Mouse (Mus musculus): ENCODE measurements at regions not wholly inside any gene's neighbourhood (a gene's known extent, or its start where the extent isn't known, plus 50 kb on each side); places are given as distances from the start of the nearest gene placed in this dataset.
A peak's percentile ranks its signal among the peaks of the same experiment; 100 is the strongest.

GRCm38 (mm10) chr13:44415971-44416370, 313.3 kb upstream of the Jarid2 start:
- Histone ChIP-seq H3K4me1 (replicated peaks; ENCODE audit: control insufficient read depth, insufficient read depth) (0 out of 2 replicates have a peak, but pooled peaks cover 2% of the 10 kb centered on the region), H3K4me3 (ENCODE audit: low read depth, low read length) (no peak overlapping the region), H3K9me3 (ENCODE audit: control insufficient read depth, low read length) (no peaks in the 10 kb centered on the region), H3K27ac (replicated peaks) (no peak overlapping the region), H3K36me3 (ENCODE audit: control insufficient read depth, insufficient read depth, low read length) (no peaks in the 10 kb centered on the region), H3K27me3 (ENCODE audit: control insufficient read depth, insufficient read depth, low read length) (no peaks in the 10 kb centered on the region), H3K9ac (ENCODE audit: low read length) (no peak overlapping the region), H3K4me2 (replicated peaks; ENCODE audit: low read depth) (no peak overlapping the region; the same call in 1 of the 2 replicates)
- DNase-seq (ENCODE audit: low spot score) (no peak), ATAC-seq (ENCODE audit: low FRiP score, low TSS enrichment) (no peak)
- 42% methylated on average over 7 of the region's 7 CpGs for WGBS
- TF ChIP-seq EP300 (optimal IDR thresholded peaks at IDR 0.05) (no peak), CTCF (IDR thresholded peaks at IDR 0.05; ENCODE audit: low read depth) (no peak)

GRCm38 (mm10) chr13:44416986-44417385, 312.3 kb upstream of the Jarid2 start:
- DNase-seq (ENCODE audit: low spot score) (no peak), ATAC-seq (ENCODE audit: low FRiP score, low TSS enrichment) (no peak)
- Histone ChIP-seq H3K27me3 (ENCODE audit: control insufficient read depth, insufficient read depth, low read length) (no peaks in the 10 kb centered on the region), H3K4me1 (replicated peaks; ENCODE audit: control insufficient read depth, insufficient read depth) (0 out of 2 replicates have a peak, but pooled peaks cover 2% of the 10 kb centered on the region), H3K36me3 (ENCODE audit: control insufficient read depth, insufficient read depth, low read length) (no peaks in the 10 kb centered on the region), H3K4me3 (ENCODE audit: low read depth, low read length) (no peak overlapping the region), H3K4me2 (replicated peaks; ENCODE audit: low read depth) (0 out of 2 replicates have a peak overlapping the region, but pooled peaks have one; percentile 20), H3K9me3 (ENCODE audit: control insufficient read depth, low read length) (no peaks in the 10 kb centered on the region), H3K9ac (ENCODE audit: low read length) (no peak overlapping the region), H3K27ac (replicated peaks) (no peak overlapping the region)
- TF ChIP-seq CTCF (IDR thresholded peaks at IDR 0.05; ENCODE audit: low read depth) = no peak
- TF ChIP-seq EP300 (optimal IDR thresholded peaks at IDR 0.05) = no peak
- WGBS = 31% methylated on average over 8 of the region's 8 CpGs

- no peak overlapping the region for H3K9ac ChIP-seq (ENCODE audit: low read length)
- H3K27me3 ChIP-seq (ENCODE audit: control insufficient read depth, insufficient read depth, low read length) = no peaks in the 10 kb centered on the region
- no peaks in the 10 kb centered on the region for H3K9me3 ChIP-seq (ENCODE audit: control insufficient read depth, low read length)
- TF ChIP-seq EP300 (optimal IDR thresholded peaks at IDR 0.05) (no peak), CTCF (IDR thresholded peaks at IDR 0.05; ENCODE audit: low read depth) (no peak)
- H3K4me2 ChIP-seq (replicated peaks; ENCODE audit: low read depth) = no peak overlapping the region
- ATAC-seq (ENCODE audit: low FRiP score, low TSS enrichment) (no peak), DNase-seq (ENCODE audit: low spot score) (no peak)
- WGBS = 73% methylated on average over 8 of the region's 8 CpGs
- H3K4me3 ChIP-seq (ENCODE audit: low read depth, low read length) = no peak overlapping the region
- no peaks in the 10 kb centered on the region for H3K36me3 ChIP-seq (ENCODE audit: control insufficient read depth, insufficient read depth, low read length)
- no peak overlapping the region for H3K27ac ChIP-seq (replicated peaks)
- 0 out of 2 replicates have a peak, but pooled peaks cover 2% of the 10 kb centered on the region for H3K4me1 ChIP-seq (replicated peaks; ENCODE audit: control insufficient read depth, insufficient read depth)
These were observed 310.2 kb upstream of the Jarid2 start for GRCm38 (mm10) chr13:44419056-44419455.

GRCm38 (mm10) chr13:44419472-44420226, 309.6 kb upstream of the Jarid2 start:
- ATAC-seq (ENCODE audit: low FRiP score, low TSS enrichment) = peak; percentile 60; the same call in 1 of the 2 replicates

GRCm38 (mm10) chr13:44420227-44420592, 309.1 kb upstream of the Jarid2 start:
- 0 out of 2 replicates have a peak, but pooled peaks cover 2% of the 10 kb centered on the region for H3K4me1 ChIP-seq (replicated peaks; ENCODE audit: control insufficient read depth, insufficient read depth)
- H3K9ac ChIP-seq (ENCODE audit: low read length) = no peak overlapping the region
- no peaks in the 10 kb centered on the region for H3K36me3 ChIP-seq (ENCODE audit: control insufficient read depth, insufficient read depth, low read length)
- no peak for TF ChIP-seq CTCF (IDR thresholded peaks at IDR 0.05; ENCODE audit: low read depth)
- no peak for TF ChIP-seq EP300 (optimal IDR thresholded peaks at IDR 0.05)
- ATAC-seq (ENCODE audit: low FRiP score, low TSS enrichment) (no peak), DNase-seq (ENCODE audit: low spot score) (no peak)
- H3K4me3 ChIP-seq (ENCODE audit: low read depth, low read length) = no peak overlapping the region
- no peak overlapping the region for H3K4me2 ChIP-seq (replicated peaks; ENCODE audit: low read depth)
- no peak overlapping the region for H3K27ac ChIP-seq (replicated peaks)
- H3K27me3 ChIP-seq (ENCODE audit: control insufficient read depth, insufficient read depth, low read length) = no peaks in the 10 kb centered on the region
- 38% methylated on average over 6 of the region's 6 CpGs for WGBS
- no peaks in the 10 kb centered on the region for H3K9me3 ChIP-seq (ENCODE audit: control insufficient read depth, low read length)

More at GRCm38 (mm10) chr13:44419472-44420226, 309.6 kb upstream of the Jarid2 start:
- H3K4me1 ChIP-seq (replicated peaks; ENCODE audit: control insufficient read depth, insufficient read depth) = 0 out of 2 replicates have a peak, but pooled peaks cover 2% of the 10 kb centered on the region
- H3K27me3 ChIP-seq (ENCODE audit: control insufficient read depth, insufficient read depth, low read length) = no peaks in the 10 kb centered on the region
- H3K36me3 ChIP-seq (ENCODE audit: control insufficient read depth, insufficient read depth, low read length) = no peaks in the 10 kb centered on the region
- H3K4me3 ChIP-seq (ENCODE audit: low read depth, low read length) = no peak overlapping the region
- no peak for TF ChIP-seq CTCF (IDR thresholded peaks at IDR 0.05; ENCODE audit: low read depth)
- no peak for TF ChIP-seq EP300 (optimal IDR thresholded peaks at IDR 0.05)
- no peaks in the 10 kb centered on the region for H3K9me3 ChIP-seq (ENCODE audit: control insufficient read depth, low read length)
- H3K9ac ChIP-seq (ENCODE audit: low read length) = no peak overlapping the region
- H3K4me2 ChIP-seq (replicated peaks; ENCODE audit: low read depth) = peak overlapping the region; percentile 32; the same call in 1 of the 2 replicates
- no peak overlapping the region for H3K27ac ChIP-seq (replicated peaks)
- DNase-seq (ENCODE audit: low spot score) = peak; percentile 50
- WGBS = 27% methylated on average over 14 of the region's 15 CpGs

GRCm38 (mm10) chr13:44420941-44421340, 308.3 kb upstream of the Jarid2 start:
- ATAC-seq (ENCODE audit: low FRiP score, low TSS enrichment) (no peak), DNase-seq (ENCODE audit: low spot score) (no peak)
- WGBS = 93% methylated on average over 8 of the region's 8 CpGs
- no peaks in the 10 kb centered on the region for H3K36me3 ChIP-seq (ENCODE audit: control insufficient read depth, insufficient read depth, low read length)
- H3K4me3 ChIP-seq (ENCODE audit: low read depth, low read length) = no peak overlapping the region
- no peaks in the 10 kb centered on the region for H3K27me3 ChIP-seq (ENCODE audit: control insufficient read depth, insufficient read depth, low read length)
- H3K9me3 ChIP-seq (ENCODE audit: control insufficient read depth, low read length) = no peaks in the 10 kb centered on the region
- 0 out of 2 replicates have a peak, but pooled peaks cover 2% of the 10 kb centered on the region for H3K4me1 ChIP-seq (replicated peaks; ENCODE audit: control insufficient read depth, insufficient read depth)
- TF ChIP-seq EP300 (optimal IDR thresholded peaks at IDR 0.05) = no peak
- no peak for TF ChIP-seq CTCF (IDR thresholded peaks at IDR 0.05; ENCODE audit: low read depth)
- H3K27ac ChIP-seq (replicated peaks) = no peak overlapping the region
- no peak overlapping the region for H3K4me2 ChIP-seq (replicated peaks; ENCODE audit: low read depth)
- no peak overlapping the region for H3K9ac ChIP-seq (ENCODE audit: low read length)

All from stomach, postnatal 0 days (tissue).